Mouse (Mus musculus) stomach, adult 2 months (tissue): ENCODE results near the gene Invs. TPM values are rescaled to one million over a fixed set of nuclear protein-coding genes. Genes with fewer than 3 reads are reported as not detected.

Experiments used
- polyA plus RNA-seq: library from polyadenylated mRNA; depleted of rRNA; stranded (reverse); fragments of >200 nt; gene quantifications from 2 replicates; pipeline ENCODE4 v1.2.3, GENCODE M21; 2012; rRNA removed

Invs gene
- polyA plus RNA-seq = 0.65 and 0.79 TPM in 2 replicates

GRCm38 (mm10) chr4:48279498-48280134 is at the start of gene Invs, which contains the start of gene Erp44:
Invs (plus strand) TSS chr4:48279760.
Erp44 (minus strand) TSS chr4:48279558.

GRCm38 (mm10) chr4:48472792-48473650 is 193.5 kb downstream of the Invs start, which contains the start of gene Tex10:
Tex10 (minus strand) TSS chr4:48473459.

Other genes with a start within 250 kb of the Invs start
- 4.1 and 7.7 TPM in 2 replicates for gene Nr4a3, start 234.6 kb upstream of the Invs start, polyA plus RNA-seq
- 1.5 and 1.6 TPM in 2 replicates for gene Stx17, start 154.8 kb upstream of the Invs start, polyA plus RNA-seq
- gene Erp44, start 202 bp upstream of the Invs start, polyA plus RNA-seq = 11.5 and 14.3 TPM in 2 replicates
- gene Tex10, start 193.7 kb downstream of the Invs start, polyA plus RNA-seq = 1.5 and 2.6 TPM in 2 replicates